Comparison of ENCODE assay signal across 8 mouse cellular contexts in the genomic region with DNA sequence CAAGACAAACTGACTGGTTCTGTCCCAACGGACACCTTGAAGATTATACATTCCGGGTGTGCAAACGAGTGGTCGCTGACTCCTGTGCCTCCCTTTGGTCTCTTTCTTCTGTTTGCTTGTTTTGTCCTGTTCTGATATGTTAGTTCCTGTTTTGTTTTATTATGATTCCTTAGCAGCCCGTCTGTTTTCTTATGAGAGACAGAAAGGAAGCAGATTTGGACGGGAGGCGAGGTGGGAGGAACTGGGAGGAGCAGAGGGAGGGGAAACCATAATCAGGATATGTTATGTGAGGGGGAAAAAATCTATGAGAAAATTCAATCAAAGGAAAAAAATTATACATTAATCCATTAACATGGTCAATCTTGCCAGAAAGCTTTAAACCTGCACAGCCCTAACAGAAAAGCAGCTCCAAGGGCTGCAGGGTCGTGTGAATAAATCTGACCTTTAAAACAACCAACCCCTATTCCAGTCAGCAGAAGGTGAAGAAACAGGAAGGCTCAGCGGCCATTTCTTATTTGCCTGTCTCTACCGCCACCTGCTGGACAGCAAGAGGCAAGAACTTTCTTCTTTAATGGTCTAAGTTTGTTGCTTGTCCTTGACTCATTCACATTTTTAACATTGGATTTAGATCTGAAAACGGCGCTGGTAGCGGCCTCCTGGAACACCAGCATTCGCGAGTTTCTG. TPM values are rescaled to one million over a fixed set of nuclear protein-coding genes. Genes with fewer than 3 reads are reported as not detected.
DNase-seq lines count a peak whose midpoint lies in the region; ATAC-seq and TF ChIP-seq lines count a peak whose summit lies in the region.

No protein-coding gene starts in this region.

- H3K9ac ChIP-seq in ES-Bruce4 (ENCODE audit: low read depth, poor library complexity, severe bottlenecking): no peak overlapping the region
- peak overlapping the region; percentile 58 for H3K9ac ChIP-seq in heart, embryonic 14.5 days (ENCODE audit: low read length)
- no peak overlapping the region for H3K9ac ChIP-seq in liver, postnatal 0 days (replicated peaks)
- H3K9ac ChIP-seq in neural tube, embryonic 13.5 days: no peak overlapping the region

- no peak for TF ChIP-seq EP300 in ES-Bruce4 (IDR thresholded peaks at IDR 0.05; ENCODE audit: insufficient read depth, low read depth, low read length)
- TF ChIP-seq EP300 in liver, postnatal 0 days (IDR thresholded peaks at IDR 0.05; ENCODE audit: low read depth): no peak

- H3K36me3 ChIP-seq in ES-Bruce4 (ENCODE audit: control insufficient read depth, insufficient read depth, low read length, poor library complexity, severe bottlenecking): peaks cover 2% of the 10 kb centered on the region
- H3K36me3 ChIP-seq in forebrain, embryonic 10.5 days (replicated peaks): peaks cover 39% of the 10 kb centered on the region
- peaks cover 5% of the 10 kb centered on the region for H3K36me3 ChIP-seq in heart, embryonic 14.5 days (ENCODE audit: control insufficient read depth, insufficient read depth, low read length)
- peaks cover under 1% of the 10 kb centered on the region for H3K36me3 ChIP-seq in liver, postnatal 0 days (replicated peaks; ENCODE audit: insufficient read depth, low read length)
- peaks cover 13% of the 10 kb centered on the region for H3K36me3 ChIP-seq in neural tube, embryonic 13.5 days

- peak; percentile 67 for DNase-seq in forebrain, embryonic 10.5 days (ENCODE audit: extremely low spot score, low spot score)
- peak; percentile 91 for DNase-seq in kidney, postnatal 10 days
- DNase-seq in liver, postnatal 0 days: peak; percentile 84
- peak; percentile 59 for DNase-seq in telencephalon, adult 2 months (ENCODE audit: low read depth, low spot score)

- no peak overlapping the region for H3K27ac ChIP-seq in ES-Bruce4 (ENCODE audit: insufficient read depth, low read length)
- peak overlapping the region; percentile 73 for H3K27ac ChIP-seq in brown adipose tissue, adult 24 weeks (replicated peaks; ENCODE audit: low read depth, low read length)
- no peak overlapping the region for H3K27ac ChIP-seq in forebrain, embryonic 10.5 days
- H3K27ac ChIP-seq in heart, embryonic 14.5 days (replicated peaks in 1 of 2; ENCODE audit: control insufficient read depth in 1 of 2, insufficient read depth in 1 of 2, low read depth in 2 of 2, low read length in 2 of 2): peak overlapping the region; percentile 56 to 57; a peak in 3 of 4 replicates
- peak overlapping the region; percentile 58 for H3K27ac ChIP-seq in liver, postnatal 0 days (ENCODE audit: low read depth)
- H3K27ac ChIP-seq in neural tube, embryonic 13.5 days (replicated peaks): no peak overlapping the region

- peak; percentile 42; the same call in 1 of the 2 replicates for ATAC-seq in heart, embryonic 14.5 days (ENCODE audit: insufficient number of reproducible peaks, insufficient read depth, low FRiP score, low read depth)
- peak; percentile 81 for ATAC-seq in liver, postnatal 0 days
- peak; percentile 75 for ATAC-seq in neural tube, embryonic 13.5 days (ENCODE audit: low read depth)

- no peak for TF ChIP-seq POLR2A in ES-Bruce4 (IDR thresholded peaks at IDR 0.05; ENCODE audit: insufficient read depth, low read length)

- no peaks in the 10 kb centered on the region for H3K27me3 ChIP-seq in ES-Bruce4 (ENCODE audit: control insufficient read depth, insufficient read depth, low read length, poor library complexity, severe bottlenecking)
- no peaks in the 10 kb centered on the region for H3K27me3 ChIP-seq in forebrain, embryonic 10.5 days (ENCODE audit: poor library complexity, severe bottlenecking)
- H3K27me3 ChIP-seq in heart, embryonic 14.5 days (ENCODE audit: control insufficient read depth, insufficient read depth, low read length): no peaks in the 10 kb centered on the region
- no peaks in the 10 kb centered on the region for H3K27me3 ChIP-seq in liver, postnatal 0 days (ENCODE audit: insufficient read depth, low read length)
- no peaks in the 10 kb centered on the region for H3K27me3 ChIP-seq in neural tube, embryonic 13.5 days

- WGBS in forebrain, embryonic 10.5 days: 33% methylated on average over 15 of the region's 15 CpGs
- 22% methylated on average over 15 of the region's 15 CpGs for WGBS in heart, embryonic 14.5 days
- WGBS in liver, postnatal 0 days (ENCODE audit: insufficient replicate concordance): 18% methylated on average over 15 of the region's 15 CpGs
- 38% methylated on average over 15 of the region's 15 CpGs for WGBS in neural tube, embryonic 13.5 days

- H3K4me3 ChIP-seq in ES-Bruce4 (ENCODE audit: low read depth, low read length): no peak overlapping the region
- H3K4me3 ChIP-seq in brown adipose tissue, adult 24 weeks (ENCODE audit: insufficient read depth, low read depth, low read length): peak overlapping the region; percentile 59
- H3K4me3 ChIP-seq in forebrain, embryonic 10.5 days: no peak overlapping the region
- H3K4me3 ChIP-seq in heart, embryonic 14.5 days (ENCODE audit: control insufficient read depth in 1 of 2, insufficient read depth in 1 of 2, low read depth in 1 of 2, low read length in 2 of 2): peak overlapping the region; percentile 3 to 20; a peak in 2 of 4 replicates
- H3K4me3 ChIP-seq in liver, postnatal 0 days (ENCODE audit: low read depth, low read length): peak overlapping the region; percentile 8; the same call in 1 of the 2 replicates
- H3K4me3 ChIP-seq in neural tube, embryonic 13.5 days: no peak overlapping the region

- peaks cover 3% of the 10 kb centered on the region for H3K9me3 ChIP-seq in ES-Bruce4 (replicated peaks; ENCODE audit: control insufficient read depth, insufficient read depth, low read length, poor library complexity, severe bottlenecking)
- H3K9me3 ChIP-seq in forebrain, embryonic 10.5 days: no peaks in the 10 kb centered on the region
- no peaks in the 10 kb centered on the region for H3K9me3 ChIP-seq in heart, embryonic 14.5 days (ENCODE audit: control insufficient read depth, low read length)
- no peaks in the 10 kb centered on the region for H3K9me3 ChIP-seq in liver, postnatal 0 days (ENCODE audit: low read length)
- no peaks in the 10 kb centered on the region for H3K9me3 ChIP-seq in neural tube, embryonic 13.5 days

- peak overlapping the region; percentile 55 for H3K4me2 ChIP-seq in heart, embryonic 14.5 days (ENCODE audit: low read length)
- H3K4me2 ChIP-seq in liver, postnatal 0 days (ENCODE audit: low read depth, low read length): peak overlapping the region; percentile 50
- H3K4me2 ChIP-seq in neural tube, embryonic 13.5 days: no peak overlapping the region

- no peaks in the 10 kb centered on the region for H3K4me1 ChIP-seq in ES-Bruce4 (ENCODE audit: control insufficient read depth, insufficient read depth, low read length)
- H3K4me1 ChIP-seq in brown adipose tissue, adult 24 weeks (ENCODE audit: control insufficient read depth, insufficient read depth, insufficient read length, low read length): peaks cover 3% of the 10 kb centered on the region
- H3K4me1 ChIP-seq in forebrain, embryonic 10.5 days: no peaks in the 10 kb centered on the region
- peaks cover 6 to 10% of the 10 kb centered on the region in 2 experiments for H3K4me1 ChIP-seq in heart, embryonic 14.5 days (ENCODE audit: control insufficient read depth in 2 of 2, insufficient read depth in 2 of 2, low read length in 2 of 2)
- H3K4me1 ChIP-seq in liver, postnatal 0 days (ENCODE audit: insufficient read depth): no peaks in the 10 kb centered on the region
- 0 out of 2 replicates have a peak, but pooled peaks cover 2% of the 10 kb centered on the region for H3K4me1 ChIP-seq in neural tube, embryonic 13.5 days (replicated peaks)

- TF ChIP-seq CTCF in ES-Bruce4 (IDR thresholded peaks at IDR 0.05; ENCODE audit: low read depth, low read length): peak; percentile 61
- peak; percentile 95 for TF ChIP-seq CTCF in liver, postnatal 0 days (IDR thresholded peaks at IDR 0.05; ENCODE audit: low read depth)

RNA-seq across cellular contexts. Expression of a gene that starts 19.1 kb away (rescaled TPM):
- polyA plus RNA-seq in ES-Bruce4 (2011; ENCODE audit: insufficient read depth, insufficient read length, low read depth, missing spikeins): 235 and 249 TPM in 2 replicates
- 2.1 and 4.9 TPM in 2 replicates for polyA plus RNA-seq in brown adipose tissue, adult 24 weeks (2012; ENCODE audit: insufficient read depth, insufficient read length, missing spikeins)
- 671 and 721 TPM in 2 replicates for polyA plus RNA-seq in forebrain, embryonic 10.5 days (2016; fragmentation: Nextera tagmentation; extraction: Ambion mirVana)
- polyA plus RNA-seq in heart, embryonic 14.5 days (2014; fragmentation: Nextera tagmentation; extraction: Ambion mirVana): 244 and 259 TPM in 2 replicates
- polyA plus RNA-seq in liver, postnatal 0 days (2015; fragmentation: Nextera tagmentation; extraction: Ambion mirVana): 323 and 339 TPM in 2 replicates
- 85.6 and 87.2 TPM in 2 replicates for polyA plus RNA-seq in neural tube, embryonic 13.5 days (2015; fragmentation: Nextera tagmentation; extraction: Ambion mirVana)

RNA-seq across cellular contexts. Expression of a gene that starts 43.1 kb away (rescaled TPM):
- polyA plus RNA-seq in ES-Bruce4 (2011; ENCODE audit: insufficient read depth, insufficient read length, low read depth, missing spikeins): 52.5 and 63.5 TPM in 2 replicates
- 3.9 and 6.5 TPM in 2 replicates for polyA plus RNA-seq in brown adipose tissue, adult 24 weeks (2012; ENCODE audit: insufficient read depth, insufficient read length, missing spikeins)
- 83.3 and 91.6 TPM in 2 replicates for polyA plus RNA-seq in forebrain, embryonic 10.5 days (2016; fragmentation: Nextera tagmentation; extraction: Ambion mirVana)
- polyA plus RNA-seq in heart, embryonic 14.5 days (2014; fragmentation: Nextera tagmentation; extraction: Ambion mirVana): 64.1 and 66.8 TPM in 2 replicates
- 9.7 and 11.8 TPM in 2 replicates for polyA plus RNA-seq in liver, postnatal 0 days (2015; fragmentation: Nextera tagmentation; extraction: Ambion mirVana)
- polyA plus RNA-seq in neural tube, embryonic 13.5 days (2015; fragmentation: Nextera tagmentation; extraction: Ambion mirVana): 50.6 and 51.0 TPM in 2 replicates

Comparison
In these comparisons a context has a peak if more than half of its experiments do, and no peak if none do; other contexts are left out.
1. H3K27ac ChIP-seq: peak in brown adipose tissue, adult 24 weeks (single experiment), heart, embryonic 14.5 days (2 of 2) and liver, postnatal 0 days (single experiment); none in ES-Bruce4 (single experiment), forebrain, embryonic 10.5 days (single experiment) and neural tube, embryonic 13.5 days (single experiment).
2. H3K4me3 ChIP-seq: peak in brown adipose tissue, adult 24 weeks (single experiment), heart, embryonic 14.5 days (2 of 2) and liver, postnatal 0 days (single experiment); none in ES-Bruce4 (single experiment), forebrain, embryonic 10.5 days (single experiment) and neural tube, embryonic 13.5 days (single experiment).
3. RNA of a gene that starts 19.1 kb away (polyA plus RNA-seq): 671 to 721 TPM in forebrain, embryonic 10.5 days, 323 to 339 TPM in liver, postnatal 0 days, 244 to 259 TPM in heart, embryonic 14.5 days, 235 to 249 TPM in ES-Bruce4 and 85.6 to 87.2 TPM in neural tube, embryonic 13.5 days; 2.1 to 4.9 TPM in brown adipose tissue, adult 24 weeks; every median in the first group is over 10 times any median in the second.
4. Peak in every context shown above with its lines, with median percentiles within 50 percentile points of each other: DNase-seq and ATAC-seq.